Mouse (Mus musculus) embryonic fibroblast, embryonic 13.5 days (primary cell): Measurements from ENCODE around the gene Olfr332.

Source experiments
- CTCF ChIP-seq: IDR thresholded peaks from 2 replicates; pipeline ENCODE4 v1.5.1; 2011; ENCODE audit warnings: mild to moderate bottlenecking, control low read depth, low read length, moderate library complexity, borderline replicate concordance; ENCODE audit not compliant: insufficient read depth
- POLR2A ChIP-seq: IDR thresholded peaks from 2 replicates; pipeline ENCODE4 v1.6.1; 2011; ENCODE audit warnings: low read depth, mild to moderate bottlenecking, control low read depth, low read length, moderate library complexity

GRCm38 (mm10) chr11:58462170-58462569 lies 30.2 kb downstream of the Olfr332 start, which contains the start of gene Olfr30:
- TF ChIP-seq CTCF (no peak), POLR2A (no peak)
